Mouse (Mus musculus): ENCODE measurements around the gene Tcf7l2.

DNA sequence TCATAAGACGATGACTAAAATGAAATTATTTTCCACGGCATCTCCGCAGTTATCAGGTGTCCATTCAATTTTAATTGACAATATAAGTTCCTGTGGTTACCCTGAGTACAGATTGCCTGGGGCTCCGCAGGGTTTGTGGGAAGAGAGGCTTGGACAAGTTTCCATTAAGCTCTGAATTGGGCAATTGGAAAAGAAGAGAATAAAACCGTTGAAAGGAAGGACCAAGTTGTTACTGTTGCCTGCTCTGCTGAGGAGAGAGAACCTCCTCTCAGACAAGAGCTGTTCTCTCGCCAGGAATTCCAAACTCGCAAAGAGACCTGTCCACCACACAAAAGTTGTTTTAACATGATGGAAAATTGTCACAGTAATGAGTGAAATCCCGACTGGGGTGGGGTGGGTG lies 11.2 kb downstream of the Tcf7l2 start:
- TF ChIP-seq POLR2A (IDR thresholded peaks at IDR 0.05; ENCODE audit: control insufficient read depth, low read depth, low read length) (no peak), CTCF (IDR thresholded peaks at IDR 0.05; ENCODE audit: control insufficient read depth, insufficient read depth, insufficient replicate concordance, low read depth, low read length) (no peak)

All from testis, adult 2 months (tissue).